Mouse (Mus musculus) liver, postnatal 0 days (tissue): ENCODE results near the gene Atoh8. TPM values are rescaled to one million over a fixed set of nuclear protein-coding genes. Genes with fewer than 3 reads are reported as not detected.

Experiments used
- ATAC-seq: fragments of 200-750 bp; cut with Nextera tagmentation; 2 replicates; pipeline ENCODE4 v1.8.0; 2017; ENCODE audit warnings: mild to moderate bottlenecking, moderate library complexity
- DNase-seq: peaks from one replicate; pipeline ENCODE4 v3.0.0-alpha.2; 2016
- H3K27ac ChIP-seq: fragments of 300-500 bp; sonication (generic); 2 replicates; pipeline ENCODE4 v1.5.1; 2014; ENCODE audit warnings: antibody characterized with exemption, moderate library complexity, mild to moderate bottlenecking, low read depth
- H3K27me3 ChIP-seq: fragments of 300-500 bp; sonication (generic); 2 replicates; pipeline ENCODE4 v1.6.1; 2014; ENCODE audit warnings: low read length, control low read depth, mixed read lengths; ENCODE audit not compliant: insufficient read depth
- H3K36me3 ChIP-seq: fragments of 300-500 bp; sonication (generic); replicated peaks from 2 replicates; pipeline ENCODE4 v1.6.1; 2014; ENCODE audit warnings: mild to moderate bottlenecking, control low read depth, low read length, moderate library complexity, mixed read lengths; ENCODE audit not compliant: insufficient read depth
- H3K4me1 ChIP-seq: fragments of 300-500 bp; sonication (generic); 2 replicates; pipeline ENCODE4 v1.6.1; 2014; ENCODE audit warnings: antibody characterized with exemption, mild to moderate bottlenecking, control low read depth; ENCODE audit not compliant: insufficient read depth
- H3K4me2 ChIP-seq: fragments of 300-500 bp; sonication (generic); 2 replicates; pipeline ENCODE4 v1.6.1; 2014; ENCODE audit warnings: low read depth, mild to moderate bottlenecking, low read length, moderate library complexity, mixed read lengths
- H3K4me3 ChIP-seq: fragments of 300-500 bp; sonication (generic); 2 replicates; pipeline ENCODE4 v1.5.1; 2014; ENCODE audit warnings: low read depth, low read length
- H3K9ac ChIP-seq: fragments of 300-500 bp; sonication (generic); replicated peaks from 2 replicates; pipeline ENCODE4 v1.6.1; 2014; ENCODE audit warnings: mild to moderate bottlenecking, moderate library complexity
- H3K9me3 ChIP-seq: fragments of 300-500 bp; sonication (generic); 2 replicates; pipeline ENCODE4 v1.6.1; 2016; ENCODE audit warnings: mild to moderate bottlenecking, control low read depth, low read length, mixed read lengths
- CTCF ChIP-seq: sonication (generic); IDR thresholded peaks from 2 replicates; pipeline ENCODE4 v1.5.1; 2016; ENCODE audit warnings: antibody characterized with exemption, low read depth
- EP300 ChIP-seq: IDR thresholded peaks from 2 replicates; pipeline ENCODE4 v1.6.1; 2016; ENCODE audit warnings: antibody characterized with exemption, low read depth, mild to moderate bottlenecking
- WGBS: fragments of 180-500 bp; shearing (Covaris S2); extraction: QIAGEN DNeasy Blood & Tissue Kit; methylation state at CpG from one replicate; pipeline ENCODE4 v1.1.7; 2014; ENCODE audit not compliant: insufficient replicate concordance; 5-methylcytosine and 5-hydroxymethylcytosine counted together
- polyA plus RNA-seq: library from polyadenylated mRNA; unstranded; fragments of >200 nt; fragmentation: Nextera tagmentation; extraction: Ambion mirVana; gene quantifications from 2 replicates; pipeline ENCODE4 v1.2.1, GENCODE M21; 2015

Gene Atoh8
- polyA plus RNA-seq, 1 experiment from 2014 or later, result 0.96 TPM

GRCm38 (mm10) chr6:72259474-72259873 lies 24.1 kb upstream of the Atoh8 start:
- Histone ChIP-seq H3K36me3 (no peaks in the 10 kb centered on the region), H3K4me2 (no peak overlapping the region), H3K9me3 (no peaks in the 10 kb centered on the region), H3K9ac (no peak overlapping the region), H3K27me3 (no peaks in the 10 kb centered on the region), H3K4me1 (peaks cover 7% of the 10 kb centered on the region), H3K4me3 (no peak overlapping the region), H3K27ac (no peak overlapping the region)
- TF ChIP-seq EP300 (no peak), CTCF (no peak)
- no peak for ATAC-seq
- no peak for DNase-seq
- 63% methylated on average over 7 of the region's 7 CpGs for WGBS

- Histone ChIP-seq H3K4me1 (no peaks in the 10 kb centered on the region), H3K27me3 (no peaks in the 10 kb centered on the region), H3K9me3 (no peaks in the 10 kb centered on the region), H3K4me3 (no peak overlapping the region), H3K4me2 (no peak overlapping the region), H3K27ac (no peak overlapping the region), H3K36me3 (no peaks in the 10 kb centered on the region), H3K9ac (no peak overlapping the region)
- TF ChIP-seq EP300, result no peak
- ATAC-seq (no peak), DNase-seq (no peak)
- 71% methylated on average over 6 of the region's 6 CpGs for WGBS
Measured at GRCm38 (mm10) chr6:72255294-72255693, 19.9 kb upstream of the Atoh8 start.

GRCm38 (mm10) chr6:72254588-72255075 lies 19.3 kb upstream of the Atoh8 start:
- no peak overlapping the region for H3K4me2 ChIP-seq
- H3K9ac ChIP-seq, result no peak overlapping the region
- TF ChIP-seq CTCF (no peak), EP300 (no peak)
- ATAC-seq (peak; percentile 44; the same call in 1 of the 2 replicates), DNase-seq (no peak)
- H3K9me3 ChIP-seq, result no peaks in the 10 kb centered on the region
- no peak overlapping the region for H3K4me3 ChIP-seq
- no peaks in the 10 kb centered on the region for H3K4me1 ChIP-seq
- H3K27ac ChIP-seq, result no peak overlapping the region
- no peaks in the 10 kb centered on the region for H3K27me3 ChIP-seq
- H3K36me3 ChIP-seq, result no peaks in the 10 kb centered on the region
- WGBS, result 60% methylated on average over 10 of the region's 10 CpGs

- DNase-seq, result no peak
- Histone ChIP-seq H3K4me2 (no peak overlapping the region), H3K27ac (no peak overlapping the region), H3K9ac (no peak overlapping the region), H3K27me3 (no peaks in the 10 kb centered on the region), H3K36me3 (no peaks in the 10 kb centered on the region), H3K4me1 (no peaks in the 10 kb centered on the region), H3K4me3 (no peak overlapping the region), H3K9me3 (no peaks in the 10 kb centered on the region)
- 61% methylated on average over 4 of the region's 4 CpGs for WGBS
- TF ChIP-seq CTCF, result no peak
- TF ChIP-seq EP300, result no peak
- ATAC-seq, result no peak
Measured at GRCm38 (mm10) chr6:72253911-72254587, 18.7 kb upstream of the Atoh8 start.

- WGBS, result 79% methylated on average over 4 of the region's 4 CpGs
- TF ChIP-seq EP300 (no peak), CTCF (no peak)
- no peaks in the 10 kb centered on the region for H3K36me3 ChIP-seq
Measured at GRCm38 (mm10) chr6:72253168-72253567, 17.8 kb upstream of the Atoh8 start.

GRCm38 (mm10) chr6:72252433-72252832 lies 17.1 kb upstream of the Atoh8 start:
- H3K36me3 ChIP-seq, result no peaks in the 10 kb centered on the region
- H3K4me2 ChIP-seq, result no peak overlapping the region
- no peak overlapping the region for H3K9ac ChIP-seq
- DNase-seq (no peak), ATAC-seq (peak; percentile 54; the same call in 1 of the 2 replicates)
- no peaks in the 10 kb centered on the region for H3K4me1 ChIP-seq
- no peaks in the 10 kb centered on the region for H3K27me3 ChIP-seq
- H3K4me3 ChIP-seq, result no peak overlapping the region
- no peaks in the 10 kb centered on the region for H3K9me3 ChIP-seq
- H3K27ac ChIP-seq, result no peak overlapping the region
- TF ChIP-seq CTCF, result no peak
- no peak for TF ChIP-seq EP300
- 60% methylated on average over 1 of the region's 1 CpGs for WGBS

More at GRCm38 (mm10) chr6:72253168-72253567, 17.8 kb upstream of the Atoh8 start:
- no peak overlapping the region for H3K4me2 ChIP-seq
- no peak overlapping the region for H3K4me3 ChIP-seq
- no peak overlapping the region for H3K27ac ChIP-seq
- no peak for ATAC-seq
- DNase-seq, result no peak
- no peak overlapping the region for H3K9ac ChIP-seq
- H3K27me3 ChIP-seq, result no peaks in the 10 kb centered on the region
- no peaks in the 10 kb centered on the region for H3K4me1 ChIP-seq
- no peaks in the 10 kb centered on the region for H3K9me3 ChIP-seq

- H3K9me3 ChIP-seq, result no peaks in the 10 kb centered on the region
- H3K27me3 ChIP-seq, result no peaks in the 10 kb centered on the region
- DNase-seq (no peak), ATAC-seq (no peak)
- no peak overlapping the region for H3K4me3 ChIP-seq
- H3K36me3 ChIP-seq, result no peaks in the 10 kb centered on the region
- H3K4me1 ChIP-seq, result peaks cover 12% of the 10 kb centered on the region
- no peak overlapping the region for H3K4me2 ChIP-seq
- WGBS, result 76% methylated on average over 4 of the region's 4 CpGs
- no peak overlapping the region for H3K27ac ChIP-seq
- TF ChIP-seq EP300 (no peak), CTCF (no peak)
- no peak overlapping the region for H3K9ac ChIP-seq
Measured at GRCm38 (mm10) chr6:72249981-72250380, 14.6 kb upstream of the Atoh8 start.
